Mouse (Mus musculus) thymus, postnatal 0 days (tissue): ENCODE data around the gene Olfr1491. TPM values are rescaled to one million over a fixed set of nuclear protein-coding genes. Genes with fewer than 3 reads are reported as not detected.

ENCODE experiments used
- DNase-seq: peaks from one replicate; pipeline ENCODE4 v3.0.0-alpha.2; 2015; ENCODE audit warnings: low spot score
- polyA plus RNA-seq: library from polyadenylated mRNA; unstranded; fragments of >200 nt; fragmentation: Nextera tagmentation; extraction: Ambion mirVana; gene quantifications from 2 replicates; pipeline ENCODE4 v1.2.1, GENCODE M21; 2015

Olfr1491 gene
- not detected in 2 replicates for polyA plus RNA-seq

DNA sequence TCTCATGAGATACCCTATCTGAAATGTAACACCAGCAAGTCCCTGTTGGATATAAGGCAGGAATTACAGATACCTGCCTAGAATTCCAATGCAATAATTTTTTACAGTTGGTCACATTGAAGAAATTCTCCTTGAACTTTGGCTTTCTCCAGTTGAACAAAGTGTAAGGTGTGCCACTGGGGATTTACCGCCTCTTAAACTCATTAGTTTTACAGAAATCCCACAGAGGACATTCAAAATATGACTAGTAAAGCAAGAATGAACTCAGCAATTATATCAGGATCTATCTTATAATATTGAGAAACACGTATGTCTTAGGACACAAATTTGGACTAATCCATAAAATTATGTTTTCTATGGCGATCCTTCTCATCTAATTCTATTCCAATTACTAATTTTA lies at the start of gene Olfr1491:
Olfr1491 (plus strand) TSS at position 301 of the 400 bp plus-strand sequence.
- DNase-seq: no peak

DNA sequence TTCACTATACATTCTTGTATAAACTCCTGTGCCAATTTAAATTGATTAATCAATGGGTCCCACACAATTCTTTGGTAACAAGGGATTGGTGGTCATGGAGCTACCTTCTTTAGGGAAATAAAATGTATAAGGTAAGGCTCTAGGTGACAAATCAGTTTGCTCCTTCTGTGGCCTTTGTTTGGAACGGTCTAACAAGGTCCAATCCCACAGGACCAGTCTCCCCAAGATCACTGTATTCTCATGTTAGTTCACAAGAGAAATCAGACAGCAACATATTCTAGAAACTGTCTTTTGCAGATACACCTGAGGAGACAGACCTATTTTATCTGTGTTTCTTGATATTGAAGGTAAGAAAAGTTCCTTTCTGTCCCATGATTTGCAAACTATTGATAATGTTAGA lies 46.3 kb upstream of the Olfr1491 start, which contains the start of gene Olfr1490:
Olfr1490 (plus strand) TSS at position 301 of the 400 bp plus-strand sequence.
- DNase-seq: no peak

DNA sequence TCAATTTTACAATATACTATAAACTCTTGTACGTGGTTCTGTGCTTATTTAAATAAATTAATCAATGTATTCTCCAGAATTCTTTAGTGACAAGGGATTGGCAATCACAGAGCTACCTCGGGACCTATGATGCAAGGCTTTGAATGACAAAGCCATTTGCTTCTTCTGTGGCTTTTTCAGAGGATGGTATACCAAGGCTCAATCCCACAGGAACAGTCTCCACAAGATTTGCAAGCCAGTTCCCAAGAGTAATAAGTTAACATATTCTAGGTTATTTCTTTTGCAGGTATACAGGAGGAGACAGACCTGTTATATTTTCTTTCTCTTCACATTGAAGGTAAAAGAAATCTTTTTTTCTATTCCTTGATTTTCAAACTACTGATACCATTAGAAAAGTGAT lies 25.9 kb downstream of the Olfr1491 start, which contains the start of gene Olfr1493-ps1:
Olfr1493-ps1 (plus strand) TSS at position 301 of the 400 bp plus-strand sequence.
- no peak for DNase-seq

DNA sequence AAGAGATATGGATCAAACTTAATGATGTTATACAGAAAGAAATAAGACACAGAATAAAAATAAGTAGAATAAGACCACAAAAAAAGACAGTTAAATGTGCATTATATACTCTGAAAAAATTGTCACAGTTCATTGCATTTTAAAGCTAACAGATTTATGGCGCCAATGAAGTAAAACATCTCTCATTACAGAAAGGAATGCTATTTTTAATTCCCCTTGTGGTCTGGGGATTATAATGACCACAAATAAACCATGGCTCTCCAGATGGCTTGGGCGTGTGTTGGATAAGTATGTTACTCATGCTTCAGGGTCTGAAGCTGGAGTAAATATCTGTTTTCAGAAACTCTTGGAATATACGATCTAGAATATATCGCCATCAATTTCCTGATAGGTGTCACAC lies 42.4 kb downstream of the Olfr1491 start, which contains the start of gene Olfr1494:
Olfr1494 (plus strand) TSS at position 301 of the 400 bp plus-strand sequence.
- no peak for DNase-seq

DNA sequence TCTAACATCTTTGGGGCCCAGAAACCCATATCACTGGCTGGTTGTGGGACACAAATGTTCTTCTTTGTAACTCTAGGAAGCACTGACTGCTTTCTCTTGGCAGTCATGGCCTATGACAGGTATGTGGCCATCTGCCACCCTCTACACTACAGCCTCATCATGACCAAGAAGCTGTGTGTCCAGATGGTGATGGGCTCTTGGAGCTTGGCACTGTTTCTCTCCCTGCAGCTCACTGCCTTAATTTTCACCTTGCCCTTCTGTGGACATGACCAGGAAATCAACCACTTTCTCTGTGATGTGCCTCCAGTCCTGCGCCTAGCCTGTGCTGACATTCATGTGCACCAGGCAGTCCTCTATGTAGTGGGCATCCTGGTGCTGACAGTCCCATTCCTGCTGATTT lies 52.3 kb downstream of the Olfr1491 start:
- no peak for DNase-seq

Other genes with a start within 250 kb of the Olfr1491 start
- gene Olfr1472, start 241.2 kb upstream of the Olfr1491 start, polyA plus RNA-seq: not detected in 2 replicates
- not detected in 2 replicates for gene Olfr1474, start 227.7 kb upstream of the Olfr1491 start, polyA plus RNA-seq
- gene Olfr1475, start 217.1 kb upstream of the Olfr1491 start, polyA plus RNA-seq: not detected in 2 replicates
- gene Olfr1477, start 196.7 kb upstream of the Olfr1491 start, polyA plus RNA-seq: not detected in 2 replicates
- not detected in 2 replicates for gene Olfr1480, start 169.4 kb upstream of the Olfr1491 start, polyA plus RNA-seq
- not detected in 2 replicates for gene Olfr1484, start 113.8 kb upstream of the Olfr1491 start, polyA plus RNA-seq
- not detected in 2 replicates for gene Olfr1487, start 79.9 kb upstream of the Olfr1491 start, polyA plus RNA-seq
- not detected in 2 replicates for gene Olfr1489, start 65.6 kb upstream of the Olfr1491 start, polyA plus RNA-seq
- not detected in 2 replicates for gene Olfr1490, start 46.2 kb upstream of the Olfr1491 start, polyA plus RNA-seq
- gene Olfr1493-ps1, start 26.0 kb downstream of the Olfr1491 start, polyA plus RNA-seq: not detected in 2 replicates
- gene Olfr1494, start 42.5 kb downstream of the Olfr1491 start, polyA plus RNA-seq: not detected in 2 replicates
- gene Olfr1495, start 67.3 kb downstream of the Olfr1491 start, polyA plus RNA-seq: not detected in 2 replicates
- gene Olfr1496, start 80.6 kb downstream of the Olfr1491 start, polyA plus RNA-seq: not detected in 2 replicates
- not detected in 2 replicates for gene Olfr1497, start 100.9 kb downstream of the Olfr1491 start, polyA plus RNA-seq
- gene Olfr1499, start 122.2 kb downstream of the Olfr1491 start, polyA plus RNA-seq: not detected in 2 replicates
- gene Olfr1500, start 133.2 kb downstream of the Olfr1491 start, polyA plus RNA-seq: not detected in 2 replicates
- gene Olfr1501, start 153.4 kb downstream of the Olfr1491 start, polyA plus RNA-seq: not detected in 2 replicates
- gene Olfr1502, start 164.5 kb downstream of the Olfr1491 start, polyA plus RNA-seq: not detected in 2 replicates
- gene Olfr1504, start 200.7 kb downstream of the Olfr1491 start, polyA plus RNA-seq: not detected in 2 replicates
- not detected in 2 replicates for gene Olfr1505, start 216.3 kb downstream of the Olfr1491 start, polyA plus RNA-seq